Mouse (Mus musculus) Patski (cell line): ENCODE measurements around the gene Olfr43. TPM values are rescaled to one million over a fixed set of nuclear protein-coding genes. Genes with fewer than 3 reads are reported as not detected.
A peak's percentile ranks its signal among the peaks of the same experiment; 100 is the strongest.

Experiments used
- ATAC-seq: fragments of 100-300 bp; one replicate; pipeline ENCODE4 v1.8.0; 2021
- CTCF ChIA-PET: fragments of 350-600 bp; sonication (Branson Sonifier 250); formaldehyde crosslinking; loops from one replicate; lab custom pipeline; 2022; ENCODE audit warnings: inconsistent platforms; lab: Charles Lee
- POLR2A ChIA-PET: fragments of 350-600 bp; sonication (Branson Sonifier 250); formaldehyde crosslinking; loops from one replicate; lab custom pipeline; 2022; ENCODE audit warnings: antibody characterized with exemption, inconsistent platforms; lab: Charles Lee
- DNase-seq: peaks from one replicate; pipeline ENCODE4 v3.0.0-alpha.2; 2011; ENCODE audit warnings: low read depth, low spot score
- H3K27me3 ChIP-seq: fragments of 371-371 bp; one replicate; pipeline ENCODE4 v1.5.1; 2021
- CTCF ChIP-seq: fragments of 100-300 bp; IDR thresholded peaks from one replicate; pipeline ENCODE4 v1.5.1; 2021
- in situ Hi-C: fragments of 300-500 bp; cut with MboI; formaldehyde crosslinking; loops from 3 replicates; pipeline ENCODE4 v1.11.1; 2018; ENCODE audit warnings: low pct_unique_long_range_greater_than_20kb, mixed read lengths
- polyA plus RNA-seq: library from polyadenylated mRNA; unstranded; gene quantifications from one replicate; pipeline ENCODE4 v1.2.3, GENCODE M21; 2021

The Olfr43 gene
- not detected for polyA plus RNA-seq

DNA sequence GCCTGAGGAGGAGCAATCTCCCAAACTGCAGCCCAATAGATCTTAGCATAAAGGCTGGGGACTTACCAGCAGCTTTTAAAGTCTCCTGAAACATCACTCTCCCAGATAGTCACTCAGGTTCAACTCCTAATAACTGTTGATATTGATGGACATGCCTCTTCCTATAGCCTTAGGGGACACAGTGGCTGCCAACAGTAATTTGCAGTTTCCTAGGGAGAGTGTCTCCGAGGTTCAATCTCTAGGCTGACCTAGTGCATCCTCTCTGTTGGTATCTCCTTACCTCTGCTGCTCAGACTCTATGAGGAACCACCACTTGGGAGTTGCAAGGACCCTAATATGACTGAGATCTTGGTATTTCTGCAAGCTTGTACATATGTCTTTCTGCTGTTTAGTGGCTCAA, at the start of gene Olfr43:
TSS of gene Olfr43 (minus strand) at position 101 of the 400 bp plus-strand sequence.
- no peak for ATAC-seq
- ChIA-PET CTCF (no interaction called here), POLR2A (no interaction called here)
- in situ Hi-C loops, result no loop called here
- no peak for TF ChIP-seq CTCF
- DNase-seq, result no peak
- H3K27me3 ChIP-seq, result no peaks in the 10 kb centered on the region

DNA sequence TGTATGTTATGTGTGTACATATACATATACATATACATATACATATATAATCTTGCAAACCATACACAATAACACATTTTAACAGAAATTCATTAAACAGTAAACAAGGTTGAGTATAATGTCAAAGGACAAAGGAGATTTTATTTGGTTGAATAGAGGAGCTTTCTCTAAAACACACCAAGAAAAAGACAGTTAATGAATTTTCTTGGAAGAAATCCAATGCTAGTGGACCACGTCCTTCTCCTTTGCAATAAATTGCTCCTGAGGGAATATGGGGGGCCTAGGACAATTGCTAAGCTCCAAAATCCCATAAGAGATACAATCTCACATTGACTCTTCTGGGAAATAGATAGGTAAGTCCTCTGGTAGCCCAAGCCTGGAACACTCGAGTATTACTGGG, 48.3 kb upstream of the Olfr43 start, which contains the start of gene Olfr406:
TSS of gene Olfr406 (plus strand) at position 301 of the 400 bp plus-strand sequence.
- CTCF ChIA-PET, result no interaction called here
- in situ Hi-C loops, result no loop called here
- DNase-seq (no peak), ATAC-seq (no peak)
- POLR2A ChIA-PET, result no interaction called here
- TF ChIP-seq CTCF, result no peak
- no peaks in the 10 kb centered on the region for H3K27me3 ChIP-seq

DNA sequence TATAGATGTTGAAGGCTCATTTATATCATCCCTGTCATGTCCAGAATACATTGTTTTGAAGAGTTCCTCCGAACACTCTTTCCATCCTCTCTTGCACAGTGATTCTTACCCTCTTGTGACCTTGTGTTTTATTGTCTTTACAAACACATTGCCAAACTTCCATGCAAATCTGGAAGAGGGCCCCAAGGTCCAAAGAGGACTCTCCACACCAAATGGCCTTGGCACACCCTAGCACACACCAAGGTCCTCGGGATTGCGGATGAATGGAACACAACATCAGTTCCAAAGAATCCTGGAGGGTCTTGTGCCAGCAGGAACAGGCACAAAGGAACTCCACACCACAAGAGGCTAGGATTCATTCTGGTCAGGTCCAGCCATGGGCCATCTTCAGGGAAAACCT, 30.0 kb upstream of the Olfr43 start:
- POLR2A ChIA-PET, result no interaction called here
- TF ChIP-seq CTCF, result no peak
- H3K27me3 ChIP-seq, result no peaks in the 10 kb centered on the region
- CTCF ChIA-PET, result no interaction called here
- in situ Hi-C loops, result no loop called here
- ATAC-seq (no peak), DNase-seq (no peak)

DNA sequence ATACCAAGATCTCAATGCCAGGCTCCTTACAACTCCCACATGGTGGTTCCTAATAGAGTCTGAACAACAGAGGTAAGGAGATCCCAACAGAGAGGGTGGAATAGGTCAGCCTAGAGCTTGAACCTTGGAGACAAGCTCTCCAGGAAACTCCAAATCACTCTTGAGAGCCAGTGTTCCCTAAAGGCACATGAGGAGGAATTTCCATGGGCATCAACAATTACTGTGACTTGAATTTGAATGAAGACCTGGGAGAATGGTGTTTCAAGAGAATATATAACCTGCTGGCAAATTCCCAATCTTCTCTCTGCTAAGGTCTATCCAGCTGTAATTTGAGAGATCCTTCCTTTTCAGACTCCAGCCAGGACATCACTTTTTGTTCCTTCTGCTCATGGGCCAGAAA, 25.2 kb downstream of the Olfr43 start, which contains the start of gene Olfr403:
TSS of gene Olfr403 (plus strand) at position 301 of the 400 bp plus-strand sequence.
- DNase-seq (no peak), ATAC-seq (no peak)
- in situ Hi-C loops, result no loop called here
- H3K27me3 ChIP-seq, result no peaks in the 10 kb centered on the region
- TF ChIP-seq CTCF, result no peak
- POLR2A ChIA-PET, result no interaction called here
- CTCF ChIA-PET, result no interaction called here

DNA sequence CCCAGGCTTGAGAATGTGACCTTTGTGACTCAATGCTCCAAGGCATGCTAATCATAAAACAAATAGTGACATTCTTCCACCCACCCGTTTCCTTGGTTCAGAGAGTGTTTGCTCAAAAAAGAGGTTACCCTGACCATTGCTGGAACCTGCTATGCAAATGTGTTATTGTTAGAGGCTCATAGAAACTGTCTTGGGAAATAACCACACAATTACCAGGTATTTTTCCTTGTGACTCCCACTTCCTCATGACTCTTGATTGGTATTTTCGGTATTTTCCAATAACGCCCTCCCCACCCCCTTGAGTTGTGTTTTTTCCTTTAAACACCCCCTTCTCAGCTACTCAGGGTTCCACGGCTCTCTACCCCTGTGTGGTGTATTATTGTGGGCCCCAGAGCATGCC, 27.4 kb downstream of the Olfr43 start:
- no peak for DNase-seq
- in situ Hi-C loops, result no loop called here
- POLR2A ChIA-PET, result no interaction called here
- no peak for ATAC-seq
- CTCF ChIA-PET, result no interaction called here
- no peak for TF ChIP-seq CTCF
- H3K27me3 ChIP-seq, result no peaks in the 10 kb centered on the region

DNA sequence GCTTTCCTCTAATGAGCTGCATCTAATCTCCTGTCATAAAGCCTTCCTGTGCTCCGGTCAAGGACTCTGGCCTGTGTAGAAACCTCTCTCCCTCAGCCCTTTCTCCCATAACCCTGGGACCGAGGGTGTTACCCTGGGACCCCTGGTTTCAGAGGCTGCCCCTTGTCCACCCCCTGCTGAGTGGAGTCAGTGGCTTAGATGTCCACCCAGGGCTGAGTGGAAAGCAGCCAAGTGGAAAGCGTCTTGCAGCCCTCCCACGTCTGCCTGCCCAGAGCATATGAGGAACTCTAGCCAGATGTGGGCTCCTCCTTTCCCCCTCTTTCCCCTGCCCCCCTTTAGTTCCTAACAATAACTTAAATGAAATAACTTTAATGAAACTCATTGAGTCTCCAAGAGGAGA, 28.0 kb downstream of the Olfr43 start:
- ChIA-PET CTCF (no interaction called here), POLR2A (no interaction called here)
- TF ChIP-seq CTCF, result no peak
- H3K27me3 ChIP-seq, result no peaks in the 10 kb centered on the region
- DNase-seq, result no peak
- in situ Hi-C loops, result no loop called here
- ATAC-seq, result peak; percentile 51

DNA sequence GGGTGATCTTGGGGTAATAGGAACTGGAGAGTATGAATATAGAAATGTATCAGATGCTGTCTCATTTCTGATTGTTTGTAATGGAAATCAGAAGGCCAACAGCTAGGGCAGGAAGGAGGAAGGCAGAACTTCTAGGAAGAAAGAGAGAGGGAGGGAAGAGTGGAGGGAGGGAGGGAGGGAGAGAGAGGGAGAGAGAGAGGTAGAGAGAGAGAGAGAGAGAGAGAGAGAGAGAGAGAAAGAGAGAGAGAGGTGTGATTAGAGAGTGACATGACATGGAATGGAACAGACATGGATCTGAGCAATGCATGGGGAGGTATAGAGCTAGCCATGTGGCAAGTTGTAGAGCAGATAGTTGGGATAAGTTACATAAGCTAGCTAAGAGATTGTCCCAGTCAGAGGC, 42.4 kb downstream of the Olfr43 start:
- no peak for DNase-seq
- peak; percentile 93 for ATAC-seq
- CTCF ChIA-PET, result no interaction called here
- TF ChIP-seq CTCF, result no peak
- in situ Hi-C loops, result no loop called here
- no peaks in the 10 kb centered on the region for H3K27me3 ChIP-seq
- POLR2A ChIA-PET, result no interaction called here

Other genes starting within 250 kb of the Olfr43 start
- not detected for gene Olfr398, start 221.0 kb downstream of the Olfr43 start, polyA plus RNA-seq
- gene Olfr139, start 154.8 kb downstream of the Olfr43 start, polyA plus RNA-seq, result not detected
- not detected for gene Olfr399, start 154.8 kb downstream of the Olfr43 start, polyA plus RNA-seq
- not detected for gene Zfp616, start 141.4 kb downstream of the Olfr43 start, polyA plus RNA-seq
- gene Olfr401, start 97.7 kb downstream of the Olfr43 start, polyA plus RNA-seq, result not detected
- not detected for gene Olfr402, start 57.9 kb downstream of the Olfr43 start, polyA plus RNA-seq
- not detected for gene Olfr403, start 25.1 kb downstream of the Olfr43 start, polyA plus RNA-seq
- not detected for gene Olfr406, start 48.4 kb upstream of the Olfr43 start, polyA plus RNA-seq
- not detected for gene Olfr59, start 72.4 kb upstream of the Olfr43 start, polyA plus RNA-seq
- gene Olfr410, start 126.7 kb upstream of the Olfr43 start, polyA plus RNA-seq, result not detected
- gene Olfr411, start 141.3 kb upstream of the Olfr43 start, polyA plus RNA-seq, result not detected
- not detected for gene Olfr412, start 150.7 kb upstream of the Olfr43 start, polyA plus RNA-seq